Mouse (Mus musculus) CH12.LX (cell line): ENCODE results near the gene Dpy30. TPM values are rescaled to one million over a fixed set of nuclear protein-coding genes. Genes with fewer than 3 reads are reported as not detected.

Experiments
- DNase-seq: peaks from one replicate; pipeline ENCODE4 v3.0.0-alpha.2; 2013; ENCODE audit errors: extremely low read depth
- H3K27ac ChIP-seq: 2 replicates; pipeline ENCODE4 v1.5.1; 2012; ENCODE audit warnings: low read depth, mild to moderate bottlenecking, control low read depth, moderate library complexity; ENCODE audit not compliant: insufficient read depth
- H3K27me3 ChIP-seq: replicated peaks from 2 replicates; pipeline ENCODE3; 2012; ENCODE audit warnings: inconsistent platforms
- H3K36me3 ChIP-seq, 2 experiments: replicated peaks in 1 of 2; 2 replicates each; pipeline versions ENCODE3 to v1.6.1; 2012; ENCODE audit warnings: inconsistent platforms in 1 of 2, low read length in 1 of 2, mild to moderate bottlenecking in 1 of 2, mixed read lengths in 1 of 2, moderate library complexity in 1 of 2; ENCODE audit not compliant: control insufficient read depth in 1 of 2, insufficient read depth in 1 of 2
- H3K4me1 ChIP-seq, 2 experiments: 2 replicates each; pipeline ENCODE4 v1.6.1; 2012; ENCODE audit warnings: inconsistent platforms in 1 of 2, moderate library complexity in 1 of 2; ENCODE audit not compliant: insufficient read depth in 2 of 2, control insufficient read depth in 1 of 2
- H3K4me2 ChIP-seq: 2 replicates; pipeline ENCODE4 v1.6.1; 2012; ENCODE audit warnings: low read depth, mild to moderate bottlenecking, control low read depth; ENCODE audit not compliant: poor library complexity, insufficient read depth, severe bottlenecking
- H3K4me3 ChIP-seq, 3 experiments: fragments of 150-350 bp in 1 of 3; sonication (generic) in 1 of 3; replicated peaks in 1 of 3; 2 replicates each; pipeline versions ENCODE3 to v1.5.1; 2011 to 2012; ENCODE audit warnings: low read depth in 2 of 3, low read length in 2 of 3, mild to moderate bottlenecking in 2 of 3, moderate library complexity in 2 of 3, control low read depth in 1 of 3, improper control_type of control experiment in 1 of 3, inconsistent platforms in 1 of 3, mixed read lengths in 1 of 3; ENCODE audit not compliant: poor library complexity in 1 of 3
- H3K79me2 ChIP-seq: replicated peaks from 2 replicates; pipeline ENCODE4 v1.6.1; 2012; ENCODE audit warnings: mild to moderate bottlenecking, moderate library complexity; ENCODE audit not compliant: control insufficient read depth, poor library complexity, insufficient read depth, severe bottlenecking; ENCODE audit errors: extremely low read depth
- H3K9ac ChIP-seq: 2 replicates; pipeline ENCODE4 v1.6.1; 2012; ENCODE audit warnings: low read depth, mild to moderate bottlenecking, control low read depth, moderate library complexity; ENCODE audit not compliant: insufficient read depth
- H3K9me3 ChIP-seq: replicated peaks from 2 replicates; pipeline ENCODE3; 2012; ENCODE audit warnings: low read length, inconsistent platforms, mixed read lengths
- CHD1 ChIP-seq: IDR thresholded peaks from 2 replicates; pipeline ENCODE4 v1.6.1; 2012; ENCODE audit warnings: low read depth, low read length, improper control_type of control experiment, inconsistent platforms
- CHD2 ChIP-seq: IDR thresholded peaks from 2 replicates; pipeline ENCODE4 v1.6.1; 2011; ENCODE audit warnings: low read length, improper control_type of control experiment
- ETS1 ChIP-seq: conservative IDR thresholded peaks from 2 replicates; pipeline ENCODE4 v1.6.1; 2012; ENCODE audit warnings: low read depth, mild to moderate bottlenecking, inconsistent platforms, low read length, improper control_type of control experiment, moderate library complexity
- GABPA ChIP-seq: IDR thresholded peaks from 2 replicates; pipeline ENCODE4 v1.6.1; 2012; ENCODE audit warnings: low read depth, low read length, improper control_type of control experiment, inconsistent platforms; ENCODE audit not compliant: insufficient replicate concordance
- HCFC1 ChIP-seq: IDR thresholded peaks from 2 replicates; pipeline ENCODE4 v1.6.1; 2012; ENCODE audit warnings: low read depth, mild to moderate bottlenecking, inconsistent platforms, low read length, improper control_type of control experiment
- IRF4 ChIP-seq: IDR thresholded peaks from 2 replicates; pipeline ENCODE4 v1.6.1; 2014; ENCODE audit warnings: low read depth, mild to moderate bottlenecking, inconsistent platforms, low read length, improper control_type of control experiment
- JUN ChIP-seq: IDR thresholded peaks from 2 replicates; pipeline ENCODE4 v1.6.1; 2011; ENCODE audit warnings: low read depth, mild to moderate bottlenecking, low read length, improper control_type of control experiment, moderate library complexity; ENCODE audit not compliant: insufficient read depth
- JUND ChIP-seq: conservative IDR thresholded peaks from 2 replicates; pipeline ENCODE4 v1.6.1; 2011; ENCODE audit warnings: low read depth, low read length, improper control_type of control experiment
- KAT2A ChIP-seq: IDR thresholded peaks from 2 replicates; pipeline ENCODE4 v1.6.1; 2012; ENCODE audit warnings: low read length, improper control_type of control experiment, inconsistent platforms; ENCODE audit not compliant: insufficient replicate concordance
- MAFK ChIP-seq: IDR thresholded peaks from 2 replicates; pipeline ENCODE4 v1.6.1; 2011; ENCODE audit warnings: low read length, improper control_type of control experiment; ENCODE audit not compliant: insufficient replicate concordance
- MAX ChIP-seq: IDR thresholded peaks from 2 replicates; pipeline ENCODE4 v1.6.1; 2011; ENCODE audit warnings: low read length, improper control_type of control experiment
- MXI1 ChIP-seq: IDR thresholded peaks from 2 replicates; pipeline ENCODE4 v1.6.1; 2011; ENCODE audit warnings: mild to moderate bottlenecking, low read depth, low read length, improper control_type of control experiment
- MYC ChIP-seq: IDR thresholded peaks from 2 replicates; pipeline ENCODE4 v1.6.1; 2011; ENCODE audit warnings: low read depth, mild to moderate bottlenecking, improper control_type of control experiment, low read length
- NRF1 ChIP-seq: IDR thresholded peaks from 2 replicates; pipeline ENCODE4 v1.6.1; 2014; ENCODE audit warnings: low read depth, mild to moderate bottlenecking, inconsistent platforms, low read length, improper control_type of control experiment, moderate library complexity
- PAX5 ChIP-seq: IDR thresholded peaks from 2 replicates; pipeline ENCODE4 v1.6.1; 2012; ENCODE audit warnings: low read length, inconsistent platforms, mixed read lengths
- POLR2A ChIP-seq: IDR thresholded peaks from 2 replicates; pipeline ENCODE4 v1.6.1; 2011; ENCODE audit warnings: low read depth, mild to moderate bottlenecking, improper control_type of control experiment, low read length
- POLR2AphosphoS2 ChIP-seq: IDR thresholded peaks from 2 replicates; pipeline ENCODE4 v1.6.1; 2011; ENCODE audit warnings: low read depth, low read length, improper control_type of control experiment
- RAD21 ChIP-seq: IDR thresholded peaks from 2 replicates; pipeline ENCODE4 v1.6.1; 2011; ENCODE audit warnings: low read depth, mild to moderate bottlenecking, low read length, improper control_type of control experiment, moderate library complexity
- RCOR1 ChIP-seq: conservative IDR thresholded peaks from 2 replicates; pipeline ENCODE4 v1.6.1; 2012; ENCODE audit warnings: low read depth, mild to moderate bottlenecking, inconsistent platforms, low read length, improper control_type of control experiment
- SIN3A ChIP-seq: IDR thresholded peaks from 2 replicates; pipeline ENCODE4 v1.6.1; 2012; ENCODE audit warnings: low read length, improper control_type of control experiment, inconsistent platforms
- SMC3 ChIP-seq: IDR thresholded peaks from 2 replicates; pipeline ENCODE4 v1.6.1; 2011; ENCODE audit warnings: low read depth, low read length, improper control_type of control experiment
- TBP ChIP-seq: conservative IDR thresholded peaks from 2 replicates; pipeline ENCODE4 v1.6.1; 2011; ENCODE audit warnings: low read depth, low read length, improper control_type of control experiment
- TCF12 ChIP-seq: IDR thresholded peaks from 2 replicates; pipeline ENCODE4 v1.6.1; 2014; ENCODE audit warnings: low read depth, mild to moderate bottlenecking, inconsistent platforms, low read length, improper control_type of control experiment
- UBTF ChIP-seq: IDR thresholded peaks from 2 replicates; pipeline ENCODE4 v1.6.1; 2012; ENCODE audit warnings: low read depth, mild to moderate bottlenecking, inconsistent platforms, low read length, improper control_type of control experiment, moderate library complexity
- USF2 ChIP-seq: conservative IDR thresholded peaks from 2 replicates; pipeline ENCODE4 v1.6.1; 2011; ENCODE audit warnings: low read depth, low read length, improper control_type of control experiment
- ZKSCAN1 ChIP-seq: IDR thresholded peaks from 2 replicates; pipeline ENCODE4 v1.6.1; 2012; ENCODE audit warnings: low read depth, inconsistent platforms, low read length, improper control_type of control experiment, borderline replicate concordance
- ZNF384 ChIP-seq: IDR thresholded peaks from 2 replicates; pipeline ENCODE4 v1.6.1; 2012; ENCODE audit warnings: low read depth, low read length, improper control_type of control experiment, inconsistent platforms
- dilution Hi-C: fragments of 300-500 bp; cut with MboI; formaldehyde crosslinking; loops from 2 replicates; pipeline ENCODE4 v1.14.3; 2020; ENCODE audit warnings: low sequenced_read_pairs; ENCODE audit not compliant: extremely low pct_unique_long_range_greater_than_20kb, extremely low pct_ligation_motif_present
- in situ Hi-C: fragments of 300-500 bp; cut with MboI; formaldehyde crosslinking; loops from 3 replicates; pipeline ENCODE4 v1.14.3; 2019; ENCODE audit warnings: low sequenced_read_pairs, low pct_ligation_motif_present, low pct_unique_long_range_greater_than_20kb, mixed read lengths
- polyA plus RNA-seq: library from polyadenylated mRNA; unstranded; fragments of >175 nt; gene quantifications from 2 replicates; pipeline ENCODE4 v1.2.1, GENCODE M21; 2012; ENCODE audit warnings: low read depth; ENCODE audit not compliant: insufficient read length
- total RNA-seq, 2 experiments: library from RNA; depleted of rRNA; stranded (reverse); fragments of 300-350 nt in 1 of 2; fragments of >200 nt in 1 of 2; gene quantifications; 2 replicates each; pipeline ENCODE4 v1.2.3; 2012 to 2014

Dpy30 gene
- total and polyA plus RNA-seq, 3 experiments: 66.7 to 244 (median 156) TPM

GRCm38 (mm10) chr17:74272683-74273205 is 51.0 kb downstream of the Dpy30 start:
- no peak overlapping the region for H3K27ac ChIP-seq
- H3K27me3 ChIP-seq: no peaks in the 10 kb centered on the region
- peaks cover 0 to 6% of the 10 kb centered on the region in 2 experiments; a peak in 1 of 4 replicates for H3K4me1 ChIP-seq
- no peak for TF ChIP-seq SMC3
- no peak for TF ChIP-seq JUND
- TF ChIP-seq MYC: no peak
- TF ChIP-seq MAFK: no peak
- no peak for TF ChIP-seq JUN
- no peak for TF ChIP-seq HCFC1
- TF ChIP-seq ETS1: no peak
- no peak for TF ChIP-seq KAT2A
- TF ChIP-seq ZKSCAN1: no peak
- no peak for TF ChIP-seq MXI1
- TF ChIP-seq RCOR1: no peak
- TF ChIP-seq TBP: no peak
- no peak for TF ChIP-seq POLR2A
- no peak for TF ChIP-seq MAX
- no peak for TF ChIP-seq IRF4
- H3K79me2 ChIP-seq: peaks cover 53% of the 10 kb centered on the region
- dilution Hi-C loops (no loop called here), in situ Hi-C loops (no loop called here)
- peaks cover 0 to 38% of the 10 kb centered on the region in 2 experiments for H3K36me3 ChIP-seq
- no peak overlapping the region for H3K9ac ChIP-seq
- H3K4me2 ChIP-seq: no peak overlapping the region
- H3K9me3 ChIP-seq: peaks cover 4% of the 10 kb centered on the region
- no peak for DNase-seq
- no peak overlapping the region for H3K4me3 ChIP-seq

GRCm38 (mm10) chr17:74271541-74272268 is 52.0 kb downstream of the Dpy30 start:
- DNase-seq: no peak
- peaks cover 5% of the 10 kb centered on the region for H3K9me3 ChIP-seq
- in situ Hi-C loops: no loop called here
- H3K36me3 ChIP-seq: peaks cover 0 to 38% of the 10 kb centered on the region in 2 experiments
- peaks cover 0 to 6% of the 10 kb centered on the region in 2 experiments; a peak in 1 of 4 replicates for H3K4me1 ChIP-seq
- no peak overlapping the region for H3K9ac ChIP-seq
- dilution Hi-C loops: no loop called here
- H3K27ac ChIP-seq: no peak overlapping the region
- no peaks in the 10 kb centered on the region for H3K27me3 ChIP-seq
- H3K4me3 ChIP-seq: no peak overlapping the region
- peaks cover 55% of the 10 kb centered on the region for H3K79me2 ChIP-seq
- TF ChIP-seq POLR2A (no peak), PAX5 (no peak), MAFK (no peak), POLR2AphosphoS2 (no peak), CHD1 (no peak), UBTF (no peak), CHD2 (no peak), TCF12 (no peak), MAX (no peak), USF2 (no peak), NRF1 (no peak), JUND (no peak), ZNF384 (no peak), SIN3A (no peak), HCFC1 (no peak), GABPA (no peak), RAD21 (no peak), JUN (no peak)
- H3K4me2 ChIP-seq: no peak overlapping the region
